Mouse (Mus musculus) hindbrain, embryonic 11.5 days (tissue): ENCODE data around the gene Sp6. TPM values are rescaled to one million over a fixed set of nuclear protein-coding genes. Genes with fewer than 3 reads are reported as not detected.
A peak's percentile ranks its signal among the peaks of the same experiment; 100 is the strongest.

Experiments
- ATAC-seq: fragments of 200-750 bp; cut with Nextera tagmentation; 2 replicates; pipeline ENCODE4 v1.8.0; 2017; ENCODE audit warnings: mild to moderate bottlenecking, moderate TSS enrichment, moderate library complexity; ENCODE audit not compliant: low FRiP score
- DNase-seq: peaks from one replicate; pipeline ENCODE4 v3.0.0-alpha.2; 2015; ENCODE audit warnings: low spot score
- H3K27ac ChIP-seq: fragments of 300-500 bp; sonication (generic); 2 replicates; pipeline ENCODE4 v1.5.1; 2014; ENCODE audit warnings: mild to moderate bottlenecking, low read depth, low read length
- H3K27me3 ChIP-seq: fragments of 300-500 bp; sonication (generic); 2 replicates; pipeline ENCODE4 v1.6.1; 2014; ENCODE audit warnings: mild to moderate bottlenecking, low read length, moderate library complexity, mixed read lengths; ENCODE audit not compliant: control insufficient read depth, insufficient read depth
- H3K36me3 ChIP-seq: fragments of 300-500 bp; sonication (generic); 2 replicates; pipeline ENCODE4 v1.6.1; 2014; ENCODE audit warnings: mild to moderate bottlenecking, low read length, moderate library complexity, mixed read lengths; ENCODE audit not compliant: control insufficient read depth, insufficient read depth
- H3K4me1 ChIP-seq: fragments of 300-500 bp; sonication (generic); replicated peaks from 2 replicates; pipeline ENCODE4 v1.6.1; 2014; ENCODE audit warnings: low read length, mixed read lengths; ENCODE audit not compliant: control insufficient read depth, insufficient read depth
- H3K4me2 ChIP-seq: fragments of 300-500 bp; sonication (generic); replicated peaks from 2 replicates; pipeline ENCODE4 v1.6.1; 2014; ENCODE audit warnings: mild to moderate bottlenecking, low read depth, low read length
- H3K4me3 ChIP-seq: fragments of 300-500 bp; sonication (generic); 2 replicates; pipeline ENCODE4 v1.5.1; 2014; ENCODE audit warnings: low read depth, low read length
- H3K9ac ChIP-seq: fragments of 300-500 bp; sonication (generic); 2 replicates; pipeline ENCODE4 v1.6.1; 2014; ENCODE audit warnings: low read depth, low read length
- H3K9me3 ChIP-seq: fragments of 300-500 bp; sonication (generic); 2 replicates; pipeline ENCODE4 v1.6.1; 2016; ENCODE audit warnings: low read length; ENCODE audit not compliant: control insufficient read depth
- WGBS: fragments of 180-500 bp; shearing (Covaris S2); extraction: QIAGEN DNeasy Blood & Tissue Kit; methylation state at CpG from one replicate; pipeline ENCODE4 v1.1.7; 2014; 5-methylcytosine and 5-hydroxymethylcytosine counted together
- polyA plus RNA-seq: library from polyadenylated mRNA; unstranded; fragments of >200 nt; fragmentation: Nextera tagmentation; extraction: Ambion mirVana; gene quantifications from 2 replicates; pipeline ENCODE4 v1.2.1, GENCODE M21; 2014

Sp6 gene
- polyA plus RNA-seq = 0.07 TPM in 1 of 2 replicates, not detected in the other

DNA sequence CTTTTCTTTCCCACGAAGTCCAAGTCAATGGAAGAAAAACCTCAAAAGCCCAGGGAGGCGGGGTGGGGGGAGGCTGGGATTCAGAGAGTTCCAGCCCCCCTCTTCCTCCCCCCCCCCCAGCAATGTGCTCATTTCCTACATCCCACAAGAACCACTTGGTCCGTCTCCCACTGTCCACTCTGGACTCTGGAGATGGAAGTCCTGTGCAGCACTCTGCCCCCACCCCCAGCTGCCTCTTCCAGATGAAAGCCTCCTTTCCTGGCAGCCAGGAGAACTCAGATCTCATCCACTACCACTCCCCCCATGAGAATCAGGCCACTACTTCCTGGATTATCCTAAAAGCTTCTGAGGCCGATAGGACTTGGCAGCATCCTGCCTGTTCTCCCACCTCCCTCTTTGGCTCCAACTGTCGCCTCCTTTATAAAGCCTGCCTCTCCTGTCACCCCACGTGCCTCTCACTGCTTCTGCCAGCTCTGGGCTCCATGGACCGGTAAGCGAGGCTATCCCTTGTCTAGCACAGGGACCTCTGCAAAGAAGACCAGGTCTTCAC, at the start of gene Sp6:
Gene Sp6 (plus strand): TSS at position 274 of the 550 bp plus-strand sequence.
- no peak within 1 kb of the TSS for H3K4me3 ChIP-seq
- no peaks in the 10 kb centered on the region for H3K4me1 ChIP-seq
- 33% methylated on average over 7 of the region's 8 CpGs for WGBS
- no peaks in the 10 kb centered on the region for H3K36me3 ChIP-seq
- ATAC-seq (no peak), DNase-seq (no peak)
- peaks cover 32% of the 10 kb centered on the region for H3K27me3 ChIP-seq
- H3K9me3 ChIP-seq = no peaks in the 10 kb centered on the region
- no peak within 1 kb of the TSS for H3K9ac ChIP-seq
- no peak within 1 kb of the TSS for H3K4me2 ChIP-seq
- H3K27ac ChIP-seq = no peak within 1 kb of the TSS

DNA sequence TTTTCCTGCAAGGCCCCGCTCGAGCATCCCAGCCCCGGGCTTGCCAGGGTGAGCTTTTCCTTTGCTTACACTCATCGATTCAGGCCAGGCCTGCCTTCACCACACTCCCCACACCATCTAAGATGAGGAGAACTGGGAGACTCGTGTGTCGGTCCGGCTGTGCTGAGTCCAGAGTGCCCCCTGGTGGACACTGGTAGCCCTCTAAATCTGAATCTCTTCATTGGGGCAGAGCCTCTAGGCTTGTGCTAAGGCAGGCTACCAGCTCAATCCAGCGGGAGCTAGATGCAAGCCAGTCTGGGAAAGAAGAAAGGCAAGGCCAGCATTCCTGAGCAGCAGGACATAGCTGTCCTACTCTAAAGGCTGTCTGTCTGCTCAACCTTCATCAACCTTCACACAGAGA, 49.6 kb upstream of the Sp6 start:
- no peak overlapping the region for H3K4me2 ChIP-seq
- no peaks in the 10 kb centered on the region for H3K36me3 ChIP-seq
- no peak overlapping the region for H3K9ac ChIP-seq
- DNase-seq = peak; percentile 88
- H3K9me3 ChIP-seq = no peaks in the 10 kb centered on the region
- 25% methylated on average over 8 of the region's 8 CpGs for WGBS
- no peak overlapping the region for H3K27ac ChIP-seq
- peak; percentile 25; the same call in 1 of the 2 replicates for ATAC-seq
- H3K27me3 ChIP-seq = no peaks in the 10 kb centered on the region
- H3K4me3 ChIP-seq = no peak overlapping the region
- no peaks in the 10 kb centered on the region for H3K4me1 ChIP-seq

DNA sequence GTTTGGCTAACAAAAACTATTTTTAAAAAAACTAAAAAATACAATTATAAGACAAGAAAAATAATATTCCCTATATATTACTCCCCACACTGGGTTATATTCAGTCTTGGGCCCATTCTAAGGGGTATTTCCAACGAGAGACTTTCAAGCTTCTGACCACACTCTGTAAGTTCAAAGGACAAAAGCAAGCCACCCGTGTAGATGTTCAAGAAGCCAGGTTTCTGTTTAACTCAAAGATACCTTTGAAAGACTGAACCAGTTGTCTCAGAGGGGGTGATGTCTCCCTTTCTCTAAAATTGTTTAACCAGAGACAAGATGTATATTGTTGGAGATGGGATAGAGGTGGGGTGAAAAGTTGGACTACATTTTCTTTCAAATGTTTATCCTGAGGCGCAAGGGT, 47.0 kb upstream of the Sp6 start:
- no peak for DNase-seq
- WGBS = 91% methylated on average over 3 of the region's 3 CpGs
- no peaks in the 10 kb centered on the region for H3K36me3 ChIP-seq

DNA sequence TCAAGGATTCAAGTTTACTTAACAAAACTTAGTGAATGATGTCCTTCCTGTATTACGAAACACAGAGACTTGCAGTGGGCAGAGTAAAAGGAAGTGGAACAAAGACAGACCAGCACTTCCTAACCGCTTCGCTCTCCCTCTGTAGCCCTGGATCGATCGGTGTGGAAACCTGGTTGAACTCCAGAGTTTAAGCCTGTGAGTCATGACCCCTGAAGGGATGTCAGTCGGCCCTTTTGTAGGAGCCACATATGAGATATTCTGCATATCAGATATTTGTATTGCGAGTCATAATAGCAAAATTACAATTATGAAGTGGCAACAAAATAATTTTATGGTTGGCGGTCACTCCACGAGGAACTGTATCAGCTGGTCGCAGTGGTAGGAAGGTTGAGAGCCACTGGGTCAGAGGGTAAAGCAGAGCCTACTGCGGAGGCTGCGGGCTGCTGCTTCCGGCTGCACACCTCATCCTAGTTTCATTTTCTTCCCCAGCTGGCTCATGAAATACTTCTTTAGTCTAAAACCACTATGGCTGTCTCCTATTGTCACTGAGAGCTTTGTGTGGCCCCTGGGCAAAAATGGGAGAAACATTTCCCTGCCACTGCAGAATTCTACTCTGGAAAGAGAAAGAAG, 46.2 kb upstream of the Sp6 start:
- Histone ChIP-seq H3K36me3 (no peaks in the 10 kb centered on the region), H3K9me3 (no peaks in the 10 kb centered on the region), H3K4me2 (no peak overlapping the region), H3K4me1 (0 out of 2 replicates have a peak, but pooled peaks cover 2% of the 10 kb centered on the region), H3K4me3 (no peak overlapping the region), H3K27me3 (no peaks in the 10 kb centered on the region), H3K9ac (no peak overlapping the region), H3K27ac (no peak overlapping the region)
- DNase-seq (no peak), ATAC-seq (no peak)
- WGBS = 92% methylated on average over 13 of the region's 13 CpGs

More for the DNA sequence above, 47.0 kb upstream of the Sp6 start:
- no peak overlapping the region for H3K9ac ChIP-seq
- H3K4me3 ChIP-seq = no peak overlapping the region
- H3K27me3 ChIP-seq = no peaks in the 10 kb centered on the region
- H3K27ac ChIP-seq = no peak overlapping the region
- no peaks in the 10 kb centered on the region for H3K9me3 ChIP-seq
- 0 out of 2 replicates have a peak, but pooled peaks cover 2% of the 10 kb centered on the region for H3K4me1 ChIP-seq
- ATAC-seq = no peak
- no peak overlapping the region for H3K4me2 ChIP-seq

DNA sequence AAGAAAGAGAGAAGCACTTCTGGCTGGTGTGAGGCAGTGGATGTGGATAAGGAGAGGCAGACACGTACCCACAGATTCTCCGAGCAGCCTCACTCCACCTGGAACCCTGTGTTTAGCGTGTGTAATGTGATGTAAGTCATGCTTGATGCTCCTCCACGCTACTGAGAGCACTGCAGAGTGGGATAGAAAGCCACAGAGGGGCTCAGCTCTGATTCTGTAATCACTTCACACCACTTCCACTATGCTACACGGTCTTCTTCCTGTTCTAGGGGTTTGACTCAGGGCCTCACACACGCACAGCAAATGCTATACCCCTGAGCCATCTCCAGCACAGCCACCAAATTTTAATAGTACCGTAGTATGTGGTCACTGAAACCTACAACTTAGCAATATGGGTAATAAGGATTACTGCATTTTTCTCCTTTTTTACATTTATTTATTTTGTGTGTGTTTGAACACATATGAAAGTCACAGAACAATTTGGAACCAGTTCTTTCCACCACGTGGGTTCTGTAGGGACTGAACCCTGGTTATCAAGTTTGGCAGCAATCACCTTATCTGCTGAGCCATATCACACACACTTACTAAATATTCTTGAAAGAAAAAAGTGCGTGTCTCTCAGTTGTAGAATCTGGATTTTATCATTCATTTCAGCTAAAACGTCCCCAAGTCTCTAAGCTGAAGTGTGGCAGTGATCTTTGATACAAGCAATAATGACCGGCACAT, 45.5 kb upstream of the Sp6 start:
- Histone ChIP-seq H3K9me3 (no peaks in the 10 kb centered on the region), H3K4me1 (0 out of 2 replicates have a peak, but pooled peaks cover 2% of the 10 kb centered on the region), H3K4me3 (no peak overlapping the region), H3K27ac (no peak overlapping the region), H3K36me3 (no peaks in the 10 kb centered on the region), H3K4me2 (no peak overlapping the region), H3K27me3 (no peaks in the 10 kb centered on the region), H3K9ac (no peak overlapping the region)
- ATAC-seq (no peak), DNase-seq (no peak)
- 88% methylated on average over 11 of the region's 11 CpGs for WGBS

DNA sequence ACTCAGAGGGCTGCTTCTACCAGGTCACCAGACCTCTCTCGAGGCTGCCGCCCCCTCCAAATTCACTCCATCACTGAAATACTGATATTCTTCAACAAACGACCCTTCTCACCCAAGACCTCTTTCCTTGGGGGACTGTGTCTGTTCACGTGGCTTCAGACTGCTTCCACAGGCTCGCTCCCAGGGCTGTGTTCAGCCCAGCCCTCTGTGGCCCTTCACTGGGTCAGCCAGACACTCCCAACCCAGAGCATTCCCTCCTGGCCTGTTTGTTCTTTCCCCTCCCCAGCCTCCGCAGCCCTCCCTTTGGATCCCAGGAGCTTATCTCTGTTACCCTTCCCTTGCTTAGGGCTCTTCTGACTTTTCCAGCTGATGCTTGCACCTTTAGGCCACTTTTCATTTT, 44.7 kb upstream of the Sp6 start:
- Histone ChIP-seq H3K9me3 (no peaks in the 10 kb centered on the region), H3K9ac (no peak overlapping the region), H3K4me2 (no peak overlapping the region), H3K36me3 (no peaks in the 10 kb centered on the region), H3K27ac (peak overlapping the region; percentile 47; the same call in 1 of the 2 replicates), H3K4me3 (no peak overlapping the region), H3K4me1 (0 out of 2 replicates have a peak, but pooled peaks cover 2% of the 10 kb centered on the region), H3K27me3 (no peaks in the 10 kb centered on the region)
- DNase-seq (no peak), ATAC-seq (no peak)
- WGBS = 70% methylated on average over 6 of the region's 6 CpGs

DNA sequence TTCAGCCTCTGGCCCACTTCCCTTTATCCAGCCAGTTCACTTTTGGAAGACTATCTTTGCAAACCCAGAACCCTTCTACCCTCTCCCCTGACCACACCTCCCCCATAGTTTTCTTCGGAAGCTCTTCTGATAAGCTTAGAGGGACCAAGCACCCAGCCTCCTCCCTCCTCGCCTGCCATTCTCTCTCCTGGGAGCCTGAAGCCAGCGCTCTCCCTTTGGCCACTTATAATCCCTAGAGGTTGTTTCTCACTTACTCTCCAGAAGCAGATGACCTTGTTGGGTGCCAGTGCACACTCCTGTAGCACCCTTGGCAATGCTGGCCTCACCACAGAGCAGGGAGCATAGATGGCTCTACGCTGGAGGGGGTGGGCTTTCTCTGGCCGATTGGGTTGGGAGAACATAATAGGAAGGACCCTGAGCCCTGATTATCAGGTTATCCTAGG, 43.9 kb upstream of the Sp6 start:
- no peak overlapping the region for H3K27ac ChIP-seq
- ATAC-seq (no peak), DNase-seq (no peak)
- H3K36me3 ChIP-seq = no peaks in the 10 kb centered on the region
- no peak overlapping the region for H3K4me3 ChIP-seq
- H3K27me3 ChIP-seq = no peaks in the 10 kb centered on the region
- H3K9ac ChIP-seq = no peak overlapping the region
- H3K4me1 ChIP-seq = 0 out of 2 replicates have a peak, but pooled peaks cover 2% of the 10 kb centered on the region
- no peaks in the 10 kb centered on the region for H3K9me3 ChIP-seq
- WGBS = 75% methylated on average over 5 of the region's 5 CpGs
- no peak overlapping the region for H3K4me2 ChIP-seq

DNA sequence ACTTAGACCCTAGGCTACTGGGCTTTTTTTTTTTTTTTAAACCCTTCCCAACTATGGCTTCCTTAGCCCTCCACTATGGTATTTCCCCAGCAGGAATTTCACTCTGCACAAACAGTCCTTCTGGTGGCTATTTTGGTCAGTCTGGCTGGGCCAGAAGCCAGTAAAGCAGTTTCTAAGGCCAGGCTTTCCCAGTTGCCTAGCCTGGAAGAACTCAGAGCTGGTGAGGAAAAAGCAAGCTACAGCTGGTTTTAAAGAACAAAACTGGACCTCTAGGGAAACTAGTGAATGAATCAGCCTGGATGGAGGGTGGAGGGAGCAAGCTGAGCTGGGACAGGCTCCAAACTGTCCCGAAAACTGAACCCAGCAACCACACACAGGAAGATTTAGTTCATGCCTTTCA, 43.4 kb upstream of the Sp6 start:
- H3K36me3 ChIP-seq = no peaks in the 10 kb centered on the region
- no peak overlapping the region for H3K4me3 ChIP-seq
- no peak overlapping the region for H3K27ac ChIP-seq
- no peak overlapping the region for H3K4me2 ChIP-seq
- no peaks in the 10 kb centered on the region for H3K27me3 ChIP-seq
- no peak overlapping the region for H3K9ac ChIP-seq
- WGBS = 85% methylated on average over 1 of the region's 1 CpGs
- no peaks in the 10 kb centered on the region for H3K9me3 ChIP-seq
- 0 out of 2 replicates have a peak, but pooled peaks cover 2% of the 10 kb centered on the region for H3K4me1 ChIP-seq
- no peak for DNase-seq
- ATAC-seq = no peak
